Mouse (Mus musculus): ENCODE measurements at regions not wholly inside any gene's neighbourhood (a gene's known extent, or its start where the extent isn't known, plus 50 kb on each side); places are given as distances from the start of the nearest gene placed in this dataset.

- Histone ChIP-seq H3K9me3 (replicated peaks) (no peaks in the 10 kb centered on the region), H3K4me3 (ENCODE audit: low read depth, low read length) (no peak overlapping the region), H3K27me3 (ENCODE audit: insufficient read depth, low read length) (no peaks in the 10 kb centered on the region), H3K4me1 (ENCODE audit: insufficient read depth, low read depth, low read length) (no peaks in the 10 kb centered on the region), H3K36me3 (replicated peaks) (no peaks in the 10 kb centered on the region)
- DNase-seq (ENCODE audit: low spot score) (no peak), ATAC-seq (ENCODE audit: extremely low read depth, insufficient number of reproducible peaks, low FRiP score, poor library complexity, severe bottlenecking) (no peak)
- no peak for TF ChIP-seq TAL1 (conservative IDR thresholded peaks at IDR 0.05; ENCODE audit: low read depth, low read length)
- no peak for TF ChIP-seq CTCF (IDR thresholded peaks at IDR 0.05; ENCODE audit: low read depth, low read length)
- no peak for TF ChIP-seq POLR2AphosphoS5 (IDR thresholded peaks at IDR 0.05; ENCODE audit: insufficient replicate concordance, low read depth, low read length)
- TF ChIP-seq GATA2 (IDR thresholded peaks at IDR 0.05; ENCODE audit: borderline replicate concordance, low read depth, low read length): no peak
- no peak for TF ChIP-seq GATA1 (IDR thresholded peaks at IDR 0.05; ENCODE audit: borderline replicate concordance, low read length)
Observed at GRCm38 (mm10) chr13:101092743-101093131, 259.5 kb upstream of the Slc30a5 start.

- no peaks in the 10 kb centered on the region for H3K27me3 ChIP-seq (ENCODE audit: insufficient read depth, low read length)
- H3K4me1 ChIP-seq (ENCODE audit: insufficient read depth, low read depth, low read length): no peaks in the 10 kb centered on the region
- no peak for TF ChIP-seq GATA1 (IDR thresholded peaks at IDR 0.05; ENCODE audit: borderline replicate concordance, low read length)
- no peak for TF ChIP-seq POLR2AphosphoS5 (IDR thresholded peaks at IDR 0.05; ENCODE audit: insufficient replicate concordance, low read depth, low read length)
- no peak for TF ChIP-seq GATA2 (IDR thresholded peaks at IDR 0.05; ENCODE audit: borderline replicate concordance, low read depth, low read length)
- no peak for TF ChIP-seq TAL1 (conservative IDR thresholded peaks at IDR 0.05; ENCODE audit: low read depth, low read length)
- no peak for TF ChIP-seq CTCF (IDR thresholded peaks at IDR 0.05; ENCODE audit: low read depth, low read length)
- ATAC-seq (ENCODE audit: extremely low read depth, insufficient number of reproducible peaks, low FRiP score, poor library complexity, severe bottlenecking) (no peak), DNase-seq (ENCODE audit: low spot score) (no peak)
- no peak overlapping the region for H3K4me3 ChIP-seq (ENCODE audit: low read depth, low read length)
- H3K36me3 ChIP-seq (replicated peaks): no peaks in the 10 kb centered on the region
- H3K9me3 ChIP-seq (replicated peaks): no peaks in the 10 kb centered on the region
Observed at GRCm38 (mm10) chr13:101092033-101092742, 259.0 kb upstream of the Slc30a5 start.

DNA sequence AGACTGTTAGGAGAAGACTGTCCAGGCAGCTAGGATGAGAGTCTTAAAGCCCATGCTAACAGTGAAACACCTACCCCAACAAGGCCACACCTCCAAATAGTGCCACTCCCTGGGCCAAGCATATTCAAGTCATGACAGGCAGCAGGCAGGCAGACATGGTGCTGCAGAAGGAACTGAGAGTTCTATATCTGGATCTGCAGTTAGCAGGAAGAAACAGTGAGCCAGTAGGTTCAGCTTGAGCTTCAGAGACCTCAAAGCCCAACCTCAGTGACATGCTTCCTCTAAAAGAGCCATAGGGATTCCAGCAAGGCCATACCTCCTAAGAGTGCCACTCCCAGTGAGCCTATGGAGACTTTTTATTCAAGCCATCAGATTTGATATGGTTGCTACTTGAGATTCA lies 252.0 kb upstream of the Slc30a5 start:
- Histone ChIP-seq H3K4me3 (ENCODE audit: low read depth, low read length) (no peak overlapping the region), H3K4me1 (ENCODE audit: insufficient read depth, low read depth, low read length) (no peaks in the 10 kb centered on the region), H3K36me3 (replicated peaks) (no peaks in the 10 kb centered on the region), H3K27me3 (ENCODE audit: insufficient read depth, low read length) (peaks cover 4% of the 10 kb centered on the region), H3K9me3 (replicated peaks) (no peaks in the 10 kb centered on the region)
- no peak for ATAC-seq (ENCODE audit: extremely low read depth, insufficient number of reproducible peaks, low FRiP score, poor library complexity, severe bottlenecking)
- DNase-seq (ENCODE audit: low spot score): no peak
- no peak for TF ChIP-seq GATA1 (IDR thresholded peaks at IDR 0.05; ENCODE audit: borderline replicate concordance, low read length)
- no peak for TF ChIP-seq CTCF (IDR thresholded peaks at IDR 0.05; ENCODE audit: low read depth, low read length)
- no peak for TF ChIP-seq TAL1 (conservative IDR thresholded peaks at IDR 0.05; ENCODE audit: low read depth, low read length)
- no peak for TF ChIP-seq POLR2AphosphoS5 (IDR thresholded peaks at IDR 0.05; ENCODE audit: insufficient replicate concordance, low read depth, low read length)
- no peak for TF ChIP-seq GATA2 (IDR thresholded peaks at IDR 0.05; ENCODE audit: borderline replicate concordance, low read depth, low read length)

- no peaks in the 10 kb centered on the region for H3K36me3 ChIP-seq (replicated peaks)
- H3K9me3 ChIP-seq (replicated peaks): no peaks in the 10 kb centered on the region
- no peak overlapping the region for H3K4me3 ChIP-seq (ENCODE audit: low read depth, low read length)
- no peak for TF ChIP-seq TAL1 (conservative IDR thresholded peaks at IDR 0.05; ENCODE audit: low read depth, low read length)
- no peak for TF ChIP-seq CTCF (IDR thresholded peaks at IDR 0.05; ENCODE audit: low read depth, low read length)
- no peak for TF ChIP-seq GATA1 (IDR thresholded peaks at IDR 0.05; ENCODE audit: borderline replicate concordance, low read length)
- H3K4me1 ChIP-seq (ENCODE audit: insufficient read depth, low read depth, low read length): no peaks in the 10 kb centered on the region
- ATAC-seq (ENCODE audit: extremely low read depth, insufficient number of reproducible peaks, low FRiP score, poor library complexity, severe bottlenecking) (no peak), DNase-seq (ENCODE audit: low spot score) (no peak)
- H3K27me3 ChIP-seq (ENCODE audit: insufficient read depth, low read length): peaks cover 4% of the 10 kb centered on the region
Observed at GRCm38 (mm10) chr13:101084193-101084592, 251.0 kb upstream of the Slc30a5 start.

DNA sequence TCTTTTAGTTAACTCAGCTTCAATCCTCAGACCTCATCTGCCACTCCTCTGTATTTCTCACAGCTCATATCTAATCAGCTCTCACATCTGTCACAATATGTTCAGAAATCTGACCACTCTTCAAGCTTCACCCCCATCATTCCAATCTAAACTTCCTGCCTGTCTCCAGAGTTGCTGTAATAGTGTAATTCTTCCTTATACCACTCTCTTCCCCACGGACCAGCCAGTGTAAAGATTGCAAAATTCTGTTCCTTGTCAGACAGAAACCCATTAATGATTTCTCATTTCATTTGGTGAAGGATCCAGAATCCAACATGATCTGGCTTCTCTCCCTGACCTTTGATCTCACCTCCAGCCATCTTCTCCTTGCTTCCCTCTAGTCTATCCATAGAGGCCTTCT lies 250.2 kb upstream of the Slc30a5 start:
- no peak for TF ChIP-seq POLR2AphosphoS5 (IDR thresholded peaks at IDR 0.05; ENCODE audit: insufficient replicate concordance, low read depth, low read length)
- TF ChIP-seq GATA2 (IDR thresholded peaks at IDR 0.05; ENCODE audit: borderline replicate concordance, low read depth, low read length): no peak
- TF ChIP-seq GATA1 (IDR thresholded peaks at IDR 0.05; ENCODE audit: borderline replicate concordance, low read length): no peak
- TF ChIP-seq CTCF (IDR thresholded peaks at IDR 0.05; ENCODE audit: low read depth, low read length): no peak
- no peak for TF ChIP-seq TAL1 (conservative IDR thresholded peaks at IDR 0.05; ENCODE audit: low read depth, low read length)
- no peak overlapping the region for H3K4me3 ChIP-seq (ENCODE audit: low read depth, low read length)
- DNase-seq (ENCODE audit: low spot score) (no peak), ATAC-seq (ENCODE audit: extremely low read depth, insufficient number of reproducible peaks, low FRiP score, poor library complexity, severe bottlenecking) (no peak)
- H3K36me3 ChIP-seq (replicated peaks): no peaks in the 10 kb centered on the region
- H3K9me3 ChIP-seq (replicated peaks): no peaks in the 10 kb centered on the region
- no peaks in the 10 kb centered on the region for H3K4me1 ChIP-seq (ENCODE audit: insufficient read depth, low read depth, low read length)
- H3K27me3 ChIP-seq (ENCODE audit: insufficient read depth, low read length): peaks cover 4% of the 10 kb centered on the region

GRCm38 (mm10) chr13:101068489-101068888 lies 235.3 kb upstream of the Slc30a5 start:
- DNase-seq (ENCODE audit: low spot score): no peak
- Histone ChIP-seq H3K27me3 (ENCODE audit: insufficient read depth, low read length) (no peaks in the 10 kb centered on the region), H3K4me3 (ENCODE audit: low read depth, low read length) (no peak overlapping the region), H3K36me3 (replicated peaks) (no peaks in the 10 kb centered on the region), H3K4me1 (ENCODE audit: insufficient read depth, low read depth, low read length) (no peaks in the 10 kb centered on the region), H3K9me3 (replicated peaks) (no peaks in the 10 kb centered on the region)
- no peak for ATAC-seq (ENCODE audit: extremely low read depth, insufficient number of reproducible peaks, low FRiP score, poor library complexity, severe bottlenecking)
- TF ChIP-seq GATA1 (IDR thresholded peaks at IDR 0.05; ENCODE audit: borderline replicate concordance, low read length): no peak
- no peak for TF ChIP-seq CTCF (IDR thresholded peaks at IDR 0.05; ENCODE audit: low read depth, low read length)
- no peak for TF ChIP-seq TAL1 (conservative IDR thresholded peaks at IDR 0.05; ENCODE audit: low read depth, low read length)
- TF ChIP-seq POLR2AphosphoS5 (IDR thresholded peaks at IDR 0.05; ENCODE audit: insufficient replicate concordance, low read depth, low read length): no peak
- TF ChIP-seq GATA2 (IDR thresholded peaks at IDR 0.05; ENCODE audit: borderline replicate concordance, low read depth, low read length): no peak

Measured in G1E (cell line).